Mouse (Mus musculus): ENCODE data around the gene Speer3. TPM values are rescaled to one million over a fixed set of nuclear protein-coding genes. Genes with fewer than 3 reads are reported as not detected.

The Speer3 gene
- not detected for polyA plus RNA-seq (2017; shearing (Covaris generic))

DNA sequence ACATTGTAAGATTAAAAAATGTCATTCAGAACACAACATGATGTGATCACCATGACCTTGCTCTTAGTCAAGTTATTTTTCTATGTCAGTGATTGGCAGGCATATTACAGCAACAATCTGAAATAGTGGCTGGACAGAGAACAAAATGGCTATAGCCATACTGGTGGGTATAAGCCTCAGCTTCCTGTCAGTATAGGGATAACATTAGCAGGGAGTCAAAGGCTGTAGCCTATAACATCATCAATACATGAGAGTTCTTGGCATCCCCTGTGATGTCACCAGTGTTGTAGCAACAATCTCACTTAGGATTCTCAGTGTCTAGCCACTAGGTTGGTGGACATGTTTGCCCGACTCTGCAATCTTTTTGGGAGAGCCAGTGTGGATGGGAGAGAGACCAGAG lies at the start of gene Speer3:
Speer3 (plus strand) TSS at position 301 of the 400 bp plus-strand sequence.

Other genes with a start within 250 kb of the Speer3 start
- not detected for gene Sema3e, start 233.7 kb downstream of the Speer3 start, polyA plus RNA-seq (2017; shearing (Covaris generic))